Mouse (Mus musculus) stomach, embryonic 14.5 days (tissue): ENCODE measurements around the gene Zfp968. TPM values are rescaled to one million over a fixed set of nuclear protein-coding genes. Genes with fewer than 3 reads are reported as not detected.
"Not testable (repeated sequence)": the region's sequence is repeated elsewhere in the genome, so short reads cannot be mapped to it uniquely, and the experiment has no call there.

ENCODE experiments used
- ATAC-seq: fragments of 200-750 bp; cut with Nextera tagmentation; 2 replicates; pipeline ENCODE4 v1.8.0; 2017; ENCODE audit warnings: low read depth, moderate TSS enrichment; ENCODE audit not compliant: insufficient number of reproducible peaks, insufficient read depth, low FRiP score
- H3K27ac ChIP-seq: fragments of 300-500 bp; sonication (generic); 2 replicates; pipeline ENCODE4 v1.5.1; 2014; ENCODE audit warnings: mild to moderate bottlenecking, low read length, moderate library complexity, mixed read lengths
- H3K27me3 ChIP-seq: fragments of 300-500 bp; sonication (generic); 2 replicates; pipeline ENCODE4 v1.6.1; 2014; ENCODE audit warnings: low read length, control low read depth, mixed read lengths; ENCODE audit not compliant: control insufficient read depth, insufficient read depth
- H3K36me3 ChIP-seq: fragments of 300-500 bp; sonication (generic); 2 replicates; pipeline ENCODE4 v1.6.1; 2014; ENCODE audit warnings: mild to moderate bottlenecking, control low read depth, low read length, moderate library complexity, mixed read lengths; ENCODE audit not compliant: control insufficient read depth, insufficient read depth
- H3K4me1 ChIP-seq: fragments of 300-500 bp; sonication (generic); 2 replicates; pipeline ENCODE4 v1.6.1; 2014; ENCODE audit warnings: low read length, control low read depth, mixed read lengths; ENCODE audit not compliant: control insufficient read depth, insufficient read depth
- H3K4me2 ChIP-seq: fragments of 300-500 bp; sonication (generic); replicated peaks from 2 replicates; pipeline ENCODE4 v1.6.1; 2014; ENCODE audit warnings: low read depth, low read length, control low read depth
- H3K4me3 ChIP-seq: fragments of 300-500 bp; sonication (generic); 2 replicates; pipeline ENCODE4 v1.5.1; 2014; ENCODE audit warnings: low read depth, low read length, control low read depth
- H3K9ac ChIP-seq: fragments of 300-500 bp; sonication (generic); replicated peaks from 2 replicates; pipeline ENCODE4 v1.6.1; 2014; ENCODE audit warnings: low read depth, mild to moderate bottlenecking, control low read depth, low read length, moderate library complexity, mixed read lengths
- H3K9me3 ChIP-seq: fragments of 300-500 bp; sonication (generic); 2 replicates; pipeline ENCODE4 v1.6.1; 2016; ENCODE audit warnings: low read depth, low read length, control low read depth; ENCODE audit not compliant: control insufficient read depth
- WGBS: fragments of 180-500 bp; shearing (Covaris S2); extraction: QIAGEN DNeasy Blood & Tissue Kit; methylation state at CpG from one replicate; pipeline ENCODE4 v1.1.7; 2014; 5-methylcytosine and 5-hydroxymethylcytosine counted together
- polyA plus RNA-seq: library from polyadenylated mRNA; unstranded; fragments of >200 nt; fragmentation: Nextera tagmentation; extraction: Ambion mirVana; gene quantifications from 2 replicates; pipeline ENCODE4 v1.2.1, GENCODE M21; 2014

The Zfp968 gene
- 6.6 and 12.3 TPM in 2 replicates for polyA plus RNA-seq

- H3K36me3 ChIP-seq, H3K27me3 ChIP-seq, H3K4me2 ChIP-seq, H3K4me3 ChIP-seq, H3K9ac ChIP-seq, ATAC-seq, H3K9me3 ChIP-seq, H3K4me1 ChIP-seq, H3K27ac ChIP-seq: not testable (repeated sequence)
- WGBS = no CpG with 5 or more reads among the region's 6 CpGs
Observed at GRCm38 (mm10) chr2:175372136-175372535, at the start of gene Zfp968. Gene Zfp968, plus strand, starts transcription at chr2:175372436.

- H3K27me3 ChIP-seq, H3K4me1 ChIP-seq, H3K4me3 ChIP-seq, H3K27ac ChIP-seq, H3K4me2 ChIP-seq, H3K36me3 ChIP-seq, H3K9ac ChIP-seq, ATAC-seq, H3K9me3 ChIP-seq: not testable (repeated sequence)
- no CpG with 5 or more reads among the region's 8 CpGs for WGBS
Observed at GRCm38 (mm10) chr2:175338097-175338496, 34.1 kb upstream of the Zfp968 start, which contains the start of gene Gm4631. Gene Gm4631, minus strand, starts transcription at chr2:175338197.

Other genes with a start within 250 kb of the Zfp968 start
- gene Gm14399, start 230.4 kb upstream of the Zfp968 start, polyA plus RNA-seq = 8.1 and 9.6 TPM in 2 replicates
- gene Gm14443, start 196.6 kb upstream of the Zfp968 start, polyA plus RNA-seq = 1.0 and 2.2 TPM in 2 replicates
- 10.8 and 12.4 TPM in 2 replicates for gene Gm14391, start 165.5 kb upstream of the Zfp968 start, polyA plus RNA-seq
- gene Gm14440, start 97.3 kb upstream of the Zfp968 start, polyA plus RNA-seq = 7.5 TPM in 1 of 2 replicates, not detected in the other
- gene Gm4631, start 34.2 kb upstream of the Zfp968 start, polyA plus RNA-seq = 26.3 and 30.6 TPM in 2 replicates
- gene Gm4724, start 63.4 kb downstream of the Zfp968 start, polyA plus RNA-seq = 15.3 and 18.1 TPM in 2 replicates
- gene Zfp965, start 97.5 kb downstream of the Zfp968 start, polyA plus RNA-seq = 7.3 and 9.1 TPM in 2 replicates